Mouse (Mus musculus) frontal cortex, adult (tissue): ENCODE measurements around the gene Snx21.

Experiments used
- ATAC-seq: cut with Nextera tagmentation; 2 replicates; pipeline ENCODE4 v1.9.2; 2017; ENCODE audit warnings: mild to moderate bottlenecking, moderate library complexity, mixed read lengths; ENCODE audit not compliant: low TSS enrichment

The Snx21 gene

GRCm38 (mm10) chr2:164785481-164786387 is at the start of gene Snx21:
Snx21 (plus strand) TSS chr2:164785823.
- ATAC-seq = peak; percentile 85

DNA sequence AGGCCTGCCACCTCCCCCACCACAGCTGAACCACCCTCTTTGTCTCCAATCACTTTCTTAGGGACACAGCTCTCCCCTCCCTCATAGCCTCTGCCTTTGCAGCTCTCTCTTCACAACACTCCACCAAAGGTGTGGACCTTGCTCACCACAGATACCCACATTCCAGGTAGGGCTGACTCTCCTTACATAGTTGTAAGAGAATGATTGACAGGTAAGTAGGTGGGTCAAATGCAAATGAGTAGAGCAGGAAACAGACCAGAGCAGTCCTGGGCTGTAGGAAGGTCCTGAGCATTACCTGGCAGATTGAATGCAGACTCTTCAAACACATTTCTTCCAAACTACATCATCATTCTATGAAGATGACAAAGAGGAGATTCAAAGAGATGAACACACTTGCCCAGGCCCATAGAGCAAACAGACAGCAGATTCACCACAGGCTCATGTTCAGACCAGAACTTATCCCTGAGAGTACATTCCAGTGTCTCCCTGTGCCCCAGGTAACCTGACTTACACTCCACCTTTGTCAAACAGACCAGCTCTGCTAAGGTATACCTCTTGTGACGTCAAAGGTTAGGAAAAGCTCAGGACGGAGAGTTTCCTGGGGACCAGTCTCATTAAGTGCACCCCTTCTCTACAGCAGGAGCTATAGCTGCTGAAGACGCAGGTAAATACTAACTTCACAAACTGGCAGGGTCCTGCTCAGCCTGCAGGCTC is 48.1 kb upstream of the Snx21 start:
- no peak for ATAC-seq

GRCm38 (mm10) chr2:164739876-164740275 is 45.7 kb upstream of the Snx21 start:
- ATAC-seq = no peak; the same call in 1 of the 2 replicates

GRCm38 (mm10) chr2:164744987-164745386 is 40.6 kb upstream of the Snx21 start:
- no peak for ATAC-seq

DNA sequence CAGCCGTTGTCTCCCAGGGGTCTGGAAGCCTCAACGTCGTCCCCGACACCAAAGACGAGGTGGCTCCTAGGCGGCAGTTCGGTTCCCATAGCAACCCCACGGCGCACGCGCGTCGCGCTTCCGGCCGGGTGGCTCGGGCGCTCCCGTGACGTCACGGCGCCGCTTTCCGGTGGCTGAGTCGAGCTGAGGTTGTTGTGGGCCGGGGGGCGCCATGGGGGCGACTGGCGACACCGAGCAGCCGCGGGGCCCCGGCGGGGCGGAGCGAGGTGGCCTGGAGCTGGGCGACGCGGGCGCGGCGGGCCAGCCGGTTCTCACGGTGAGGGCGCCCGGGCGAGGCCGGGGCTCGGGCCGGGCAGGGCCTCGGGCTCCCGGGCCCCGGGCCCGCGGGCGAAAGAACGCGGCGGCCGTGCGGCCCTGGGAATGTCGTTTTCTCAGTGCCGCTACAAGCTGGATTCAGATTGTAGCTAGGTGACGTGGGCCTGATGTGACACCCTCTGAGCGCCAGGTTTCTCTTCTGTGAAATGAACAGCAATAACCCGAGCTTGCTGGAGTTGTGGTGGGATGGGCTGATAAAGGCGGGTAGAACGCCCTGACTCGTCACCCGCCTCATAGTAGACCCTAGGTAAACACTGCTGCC is 39.7 kb upstream of the Snx21 start, which contains the start of the genes Wfdc3 and Dnttip1:
TSS of gene Wfdc3 (minus strand) at position 89 of the 637 bp plus-strand sequence.
TSS of gene Dnttip1 (plus strand) at position 141 of the 637 bp plus-strand sequence.
- peak; percentile 97 for ATAC-seq

GRCm38 (mm10) chr2:164746693-164747092 is 38.9 kb upstream of the Snx21 start:
- no peak for ATAC-seq

DNA sequence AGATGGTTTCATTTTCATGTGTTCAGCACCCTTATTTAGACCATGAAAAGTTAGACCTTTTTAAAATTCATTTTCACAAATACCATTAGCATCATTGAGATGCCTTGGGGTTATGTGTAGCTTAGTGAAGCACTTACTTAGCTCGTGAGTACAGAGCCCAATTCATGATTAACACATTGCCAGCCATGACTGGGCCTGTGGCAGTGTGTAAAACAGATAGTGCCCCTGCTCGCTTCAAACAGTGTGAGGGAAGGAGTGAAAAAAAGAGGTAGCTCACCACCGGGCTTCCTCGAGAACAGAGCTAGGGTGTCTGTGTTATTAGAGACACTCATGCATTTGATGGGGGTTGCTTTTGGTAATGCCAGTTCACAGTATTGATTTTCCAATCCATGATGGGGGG is 37.4 kb upstream of the Snx21 start:
- ATAC-seq = no peak

- no peak for ATAC-seq
Measured at GRCm38 (mm10) chr2:164748991-164749390, 36.6 kb upstream of the Snx21 start.

GRCm38 (mm10) chr2:164752454-164752853 is 33.2 kb upstream of the Snx21 start:
- no peak for ATAC-seq

DNA sequence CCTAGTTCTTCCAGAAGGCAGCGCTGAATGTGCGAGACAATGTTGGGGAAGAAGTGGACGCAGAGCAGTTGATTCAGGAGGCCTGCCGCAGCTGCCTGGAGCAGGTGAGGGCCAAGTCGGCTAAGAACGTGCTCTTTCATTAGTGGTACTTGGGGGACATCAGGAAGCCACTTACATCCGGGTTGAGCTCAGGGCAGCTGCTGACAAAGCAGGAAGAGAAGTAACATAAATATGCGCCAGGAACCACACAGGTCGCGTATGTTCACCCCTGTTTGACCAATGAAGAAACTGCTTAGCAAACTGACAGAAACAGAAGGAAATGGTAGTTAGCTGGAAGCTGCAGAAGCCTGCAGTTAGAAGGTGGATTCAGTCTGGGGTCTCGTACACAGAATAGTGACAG is 31.5 kb upstream of the Snx21 start:
- no peak for ATAC-seq

DNA sequence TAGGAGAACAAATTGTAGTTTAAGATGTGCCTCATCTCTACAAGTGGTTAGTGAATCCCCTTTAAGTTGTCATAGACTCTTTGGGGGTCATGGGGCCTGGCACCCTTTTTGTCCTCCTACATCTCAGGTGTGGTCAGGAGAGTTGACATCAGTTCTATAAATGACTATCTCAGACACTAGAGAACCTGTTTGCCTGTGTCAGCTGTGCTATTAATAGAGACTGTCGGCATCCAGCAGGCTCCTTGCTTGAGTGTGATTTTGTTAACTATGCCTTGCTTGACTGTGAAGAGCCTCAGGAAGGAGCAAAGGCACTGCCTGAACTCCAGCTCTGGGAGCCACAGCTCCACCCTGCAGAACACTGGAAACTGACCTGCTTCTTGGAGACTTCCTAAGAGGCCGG is 30.8 kb upstream of the Snx21 start:
- no peak for ATAC-seq

DNA sequence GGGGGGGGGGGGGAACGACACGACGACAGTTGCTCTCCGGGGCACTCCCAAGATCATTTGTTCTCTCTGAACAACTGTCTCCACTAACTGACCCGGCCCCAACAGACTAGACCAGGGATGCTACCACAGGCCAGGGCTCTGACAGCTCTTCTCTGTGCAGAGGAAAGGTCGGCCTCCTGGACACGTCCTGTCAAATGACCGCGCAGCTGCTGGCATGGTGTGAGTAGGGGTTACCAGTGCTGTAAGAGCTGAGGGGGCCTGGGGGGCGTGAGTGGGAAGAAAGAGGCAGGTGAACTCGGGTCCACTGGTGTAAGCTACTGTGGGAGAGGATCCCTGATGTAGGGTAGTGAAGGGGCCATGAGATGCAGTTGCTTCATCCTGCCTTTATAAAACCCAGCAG is 27.8 kb upstream of the Snx21 start:
- ATAC-seq = no peak

- ATAC-seq = no peak
Measured at GRCm38 (mm10) chr2:164758692-164759091, 26.9 kb upstream of the Snx21 start.

DNA sequence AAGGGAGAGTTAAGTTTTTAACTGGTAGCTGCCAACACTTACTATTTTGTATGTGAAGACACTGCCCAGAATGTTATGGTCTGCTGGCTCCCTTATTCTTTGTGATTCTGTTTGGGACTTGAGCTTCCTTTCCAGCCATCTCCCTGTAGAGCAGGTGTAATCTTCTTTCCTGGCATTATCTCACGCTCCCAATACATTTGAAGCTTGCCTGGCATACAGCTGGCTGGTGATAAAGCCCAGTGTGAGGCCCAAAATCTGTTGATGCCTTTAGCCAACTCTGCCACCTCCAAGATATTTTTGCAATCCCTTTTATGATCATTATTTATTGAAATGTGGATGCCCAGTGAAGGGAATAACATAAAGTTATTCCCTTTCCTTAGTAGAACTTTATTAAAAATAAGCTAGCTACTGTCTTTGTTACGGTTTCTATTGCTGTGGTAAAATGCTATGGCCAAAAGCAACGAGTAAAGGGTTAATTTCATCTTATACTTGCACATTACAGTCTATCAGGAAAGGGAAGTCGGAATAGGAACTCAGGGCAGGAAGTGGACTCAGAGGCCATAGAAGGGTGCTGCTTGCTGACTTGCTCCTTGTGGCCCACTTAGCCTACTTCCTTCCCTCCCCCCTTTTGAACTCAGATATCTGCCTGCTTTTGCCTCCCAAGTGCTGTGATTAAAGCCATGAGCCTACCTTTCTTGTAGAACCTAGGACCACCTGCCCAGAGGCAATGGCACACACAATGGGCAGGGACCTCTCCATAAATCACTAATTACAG is 25.4 kb upstream of the Snx21 start:
- ATAC-seq = no peak

DNA sequence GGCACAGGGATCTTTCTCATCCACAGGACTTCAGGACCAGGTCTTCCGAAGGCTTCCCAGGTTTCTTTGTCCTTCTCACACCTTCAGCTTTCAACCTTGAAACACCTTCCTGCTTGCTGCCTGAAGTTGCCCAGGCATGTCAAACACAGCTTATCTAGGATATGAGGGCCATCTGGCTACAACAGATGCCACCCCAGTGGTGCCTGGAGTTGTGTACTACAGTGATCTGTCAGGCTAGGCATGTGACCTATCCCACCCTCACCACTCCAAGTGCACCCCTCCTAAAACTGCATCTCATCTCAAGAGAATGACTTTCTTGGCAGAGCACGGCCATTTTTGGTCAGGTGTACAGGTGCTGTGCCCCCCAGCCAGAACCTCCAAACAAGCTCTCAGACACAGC is 24.1 kb upstream of the Snx21 start:
- no peak for ATAC-seq

DNA sequence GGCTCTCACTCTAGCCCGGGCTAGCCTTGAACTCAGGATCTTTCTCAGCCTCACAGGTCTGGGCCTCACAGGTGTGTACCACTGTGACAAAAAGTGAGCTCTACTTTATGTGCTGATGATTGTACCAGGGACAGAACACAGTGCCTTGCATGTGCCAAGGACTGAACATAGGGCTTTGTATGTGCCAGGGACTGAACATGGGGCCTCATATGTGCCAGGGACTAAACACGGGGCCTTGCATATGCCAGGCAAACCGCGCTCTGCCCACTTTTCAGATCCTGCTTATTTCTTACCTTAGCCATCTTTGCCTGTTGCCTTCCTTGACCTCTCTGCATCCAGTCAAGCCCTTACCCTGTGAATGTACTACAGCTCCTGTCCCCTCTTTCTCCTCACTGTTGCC is 23.7 kb upstream of the Snx21 start:
- ATAC-seq = no peak

- ATAC-seq = no peak
Measured at GRCm38 (mm10) chr2:164762593-164762992, 23.0 kb upstream of the Snx21 start.

- ATAC-seq = peak; percentile 77
Measured at GRCm38 (mm10) chr2:164765841-164766240, 19.8 kb upstream of the Snx21 start.

GRCm38 (mm10) chr2:164767812-164768540 is 17.6 kb upstream of the Snx21 start:
- no peak for ATAC-seq

DNA sequence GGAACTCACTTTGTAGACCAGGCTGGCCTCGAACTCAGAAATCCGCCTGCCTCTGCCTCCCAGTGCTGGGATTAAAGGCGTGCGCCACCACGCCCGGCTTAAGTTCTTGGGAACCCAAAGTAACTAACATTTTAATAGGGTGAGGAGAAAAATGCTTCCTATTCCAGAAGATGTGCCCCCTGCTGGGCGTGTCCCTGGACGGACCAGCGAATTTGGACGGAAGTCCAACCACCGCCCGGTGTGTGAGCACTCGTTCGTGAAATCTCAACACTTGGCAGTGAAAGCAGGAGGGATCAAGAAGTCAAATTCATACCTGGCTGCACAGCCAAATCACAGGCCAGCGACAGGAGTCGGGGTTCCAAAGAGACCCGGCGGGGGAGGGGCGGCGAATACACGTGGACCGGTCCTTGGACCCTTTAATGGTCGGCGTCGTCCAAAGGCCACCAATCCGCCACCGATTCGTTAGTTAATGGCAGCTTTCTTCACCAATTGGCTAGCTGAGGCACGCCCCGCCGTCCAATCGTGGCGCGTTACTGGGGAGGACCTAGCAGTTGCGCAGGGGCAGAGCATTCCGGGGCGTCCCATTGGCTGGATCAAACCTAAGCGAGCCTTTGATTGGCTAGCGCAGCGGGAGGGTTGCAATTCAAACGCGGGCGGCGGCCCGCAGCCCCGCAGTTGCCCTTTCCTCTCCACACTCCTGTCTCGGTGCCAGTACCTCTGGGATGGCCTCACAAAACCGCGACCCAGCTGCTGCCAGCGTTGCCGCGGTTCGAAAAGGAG is 16.2 kb upstream of the Snx21 start, which contains the start of gene Ube2c:
TSS of gene Ube2c (plus strand) at position 641 of the 780 bp plus-strand sequence.
- ATAC-seq = peak; percentile 98
